Mouse (Mus musculus) kidney, embryonic 14.5 days (tissue): Measurements from ENCODE around the gene 1700001P01Rik. TPM values are rescaled to one million over a fixed set of nuclear protein-coding genes. Genes with fewer than 3 reads are reported as not detected.

Source experiments
- ATAC-seq: fragments of 200-750 bp; cut with Nextera tagmentation; 2 replicates; pipeline ENCODE4 v1.8.0; 2017; ENCODE audit warnings: moderate number of reproducible peaks, mild to moderate bottlenecking, moderate TSS enrichment, moderate library complexity; ENCODE audit not compliant: low FRiP score, low TSS enrichment
- H3K27ac ChIP-seq: fragments of 300-500 bp; sonication (generic); 2 replicates; pipeline ENCODE4 v1.5.1; 2014; ENCODE audit warnings: low read depth, mild to moderate bottlenecking, low read length, moderate library complexity, mixed read lengths
- H3K27me3 ChIP-seq: fragments of 300-500 bp; sonication (generic); 2 replicates; pipeline ENCODE4 v1.6.1; 2014; ENCODE audit warnings: mild to moderate bottlenecking, low read length; ENCODE audit not compliant: control insufficient read depth, insufficient read depth
- H3K36me3 ChIP-seq: fragments of 300-500 bp; sonication (generic); 2 replicates; pipeline ENCODE4 v1.6.1; 2014; ENCODE audit warnings: low read length, mixed read lengths; ENCODE audit not compliant: control insufficient read depth, insufficient read depth
- H3K4me1 ChIP-seq: fragments of 300-500 bp; sonication (generic); 2 replicates; pipeline ENCODE4 v1.6.1; 2014; ENCODE audit warnings: low read length, mixed read lengths; ENCODE audit not compliant: control insufficient read depth, insufficient read depth
- H3K4me2 ChIP-seq: fragments of 300-500 bp; sonication (generic); replicated peaks from 2 replicates; pipeline ENCODE4 v1.6.1; 2014; ENCODE audit warnings: low read depth, mild to moderate bottlenecking, low read length
- H3K4me3 ChIP-seq: fragments of 300-500 bp; sonication (generic); 2 replicates; pipeline ENCODE4 v1.5.1; 2014; ENCODE audit warnings: mild to moderate bottlenecking, low read length
- H3K9ac ChIP-seq: fragments of 300-500 bp; sonication (generic); 2 replicates; pipeline ENCODE4 v1.6.1; 2014; ENCODE audit warnings: low read depth, mild to moderate bottlenecking, low read length, moderate library complexity
- H3K9me3 ChIP-seq: fragments of 300-500 bp; sonication (generic); 2 replicates; pipeline ENCODE4 v1.6.1; 2016; ENCODE audit warnings: low read length; ENCODE audit not compliant: control insufficient read depth
- WGBS: fragments of 180-500 bp; shearing (Covaris S2); extraction: QIAGEN DNeasy Blood & Tissue Kit; methylation state at CpG from one replicate; pipeline ENCODE4 v1.1.7; 2014; 5-methylcytosine and 5-hydroxymethylcytosine counted together
- polyA plus RNA-seq: library from polyadenylated mRNA; unstranded; fragments of >200 nt; fragmentation: Nextera tagmentation; extraction: Ambion mirVana; gene quantifications from 2 replicates; pipeline ENCODE4 v1.2.1, GENCODE M21; 2014

The 1700001P01Rik gene
- polyA plus RNA-seq, 1 experiment from 2014 or later = not detected

DNA sequence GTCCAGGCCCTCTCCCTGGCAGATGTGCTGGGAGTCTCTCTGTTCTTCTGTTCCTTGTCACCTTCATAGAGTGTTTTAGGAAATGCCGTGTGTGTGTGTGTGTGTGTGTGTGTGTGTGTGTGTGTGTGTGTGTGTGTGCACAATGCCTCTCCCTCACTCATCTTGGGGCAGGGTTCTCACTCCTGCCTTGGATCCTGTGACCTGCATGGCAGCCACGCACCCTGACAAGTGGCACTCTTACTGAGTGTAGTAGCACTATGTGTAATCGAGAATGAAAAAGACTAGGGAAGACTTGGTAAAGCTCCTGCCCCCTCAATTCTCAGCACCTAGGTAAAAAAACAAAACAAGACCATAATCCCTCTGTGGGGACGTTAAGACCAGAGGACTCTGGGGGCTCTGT is 43.4 kb upstream of the 1700001P01Rik start:
- Histone ChIP-seq H3K36me3 (peaks cover 55% of the 10 kb centered on the region), H3K27ac (no peak overlapping the region), H3K9ac (no peak overlapping the region), H3K9me3 (no peaks in the 10 kb centered on the region), H3K4me1 (peaks cover 52% of the 10 kb centered on the region), H3K27me3 (no peaks in the 10 kb centered on the region), H3K4me3 (no peak overlapping the region), H3K4me2 (no peak overlapping the region)
- no peak for ATAC-seq
- WGBS = 60% methylated on average over 4 of the region's 4 CpGs

DNA sequence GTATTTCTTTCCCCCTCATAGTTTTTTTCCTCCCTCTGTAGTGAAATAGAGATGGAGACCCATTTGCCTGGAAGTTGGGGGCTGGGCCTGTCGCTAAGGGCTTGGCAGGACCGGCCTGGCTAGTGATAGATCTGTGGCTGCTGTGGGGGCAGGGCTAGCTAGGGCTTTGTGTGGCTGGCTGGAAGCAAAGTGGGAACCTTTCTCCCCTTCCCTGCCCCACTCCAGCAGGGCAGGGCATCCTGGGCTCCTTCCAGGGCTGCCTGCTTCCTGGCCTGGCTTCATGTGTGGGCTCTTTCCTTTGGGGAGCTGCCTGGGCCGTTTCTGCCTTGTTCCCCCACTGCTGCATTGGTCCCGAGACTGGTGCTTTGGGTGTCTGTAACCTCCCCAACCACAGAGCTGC is 42.9 kb upstream of the 1700001P01Rik start:
- WGBS = 15% methylated on average over 4 of the region's 4 CpGs
- Histone ChIP-seq H3K9me3 (no peaks in the 10 kb centered on the region), H3K9ac (no peak overlapping the region), H3K36me3 (peaks cover 57% of the 10 kb centered on the region), H3K27ac (peak overlapping the region; percentile 17; the same call in 1 of the 2 replicates), H3K4me2 (no peak overlapping the region), H3K27me3 (no peaks in the 10 kb centered on the region), H3K4me1 (peaks cover 57% of the 10 kb centered on the region), H3K4me3 (no peak overlapping the region)
- ATAC-seq = no peak

DNA sequence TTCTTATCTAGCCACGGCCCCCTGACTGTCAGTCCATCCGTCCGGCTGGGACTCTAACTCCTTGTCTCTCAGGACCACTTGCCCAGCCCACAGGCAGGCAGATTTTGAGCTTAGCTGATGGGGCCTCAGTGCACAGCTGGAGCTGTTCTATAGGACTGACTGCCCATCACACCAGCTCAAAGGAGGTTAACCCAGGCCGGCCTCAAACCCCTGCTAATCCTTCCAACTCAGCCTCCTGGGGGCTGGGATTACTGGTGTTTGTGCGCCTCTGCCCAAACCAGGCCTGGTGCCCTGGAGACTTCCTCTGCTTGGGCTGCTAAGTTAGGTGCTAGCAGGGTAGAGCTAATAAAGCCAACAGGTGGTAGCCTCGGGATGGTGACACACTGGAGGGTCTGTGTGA is 42.3 kb upstream of the 1700001P01Rik start:
- 65% methylated on average over 6 of the region's 6 CpGs for WGBS
- ATAC-seq = no peak
- H3K4me2 ChIP-seq = no peak overlapping the region
- no peak overlapping the region for H3K4me3 ChIP-seq
- peaks cover 58% of the 10 kb centered on the region for H3K36me3 ChIP-seq
- no peak overlapping the region for H3K9ac ChIP-seq
- peaks cover 60% of the 10 kb centered on the region for H3K4me1 ChIP-seq
- no peaks in the 10 kb centered on the region for H3K9me3 ChIP-seq
- H3K27me3 ChIP-seq = no peaks in the 10 kb centered on the region
- no peak overlapping the region for H3K27ac ChIP-seq

GRCm38 (mm10) chr11:97817379-97817778 is 41.7 kb upstream of the 1700001P01Rik start:
- H3K36me3 ChIP-seq = peaks cover 55% of the 10 kb centered on the region
- WGBS = 32% methylated on average over 5 of the region's 5 CpGs
- H3K4me1 ChIP-seq = peaks cover 64% of the 10 kb centered on the region
- peak overlapping the region; percentile 51; the same call in 1 of the 2 replicates for H3K27ac ChIP-seq
- ATAC-seq = no peak
- no peak overlapping the region for H3K9ac ChIP-seq
- no peaks in the 10 kb centered on the region for H3K9me3 ChIP-seq
- H3K27me3 ChIP-seq = no peaks in the 10 kb centered on the region
- H3K4me2 ChIP-seq = no peak overlapping the region
- H3K4me3 ChIP-seq = no peak overlapping the region

GRCm38 (mm10) chr11:97816916-97817315 is 41.2 kb upstream of the 1700001P01Rik start:
- Histone ChIP-seq H3K4me2 (no peak overlapping the region), H3K27me3 (no peaks in the 10 kb centered on the region), H3K9me3 (no peaks in the 10 kb centered on the region), H3K36me3 (peaks cover 55% of the 10 kb centered on the region), H3K27ac (peak overlapping the region; percentile 51; the same call in 1 of the 2 replicates), H3K4me3 (no peak overlapping the region), H3K9ac (no peak overlapping the region), H3K4me1 (peaks cover 68% of the 10 kb centered on the region)
- no peak for ATAC-seq
- WGBS = 22% methylated on average over 9 of the region's 9 CpGs

GRCm38 (mm10) chr11:97816176-97816575 is 40.5 kb upstream of the 1700001P01Rik start:
- 80% methylated on average over 5 of the region's 5 CpGs for WGBS

GRCm38 (mm10) chr11:97815736-97816135 is 40.0 kb upstream of the 1700001P01Rik start:
- H3K27me3 ChIP-seq = no peaks in the 10 kb centered on the region
- ATAC-seq = no peak
- no peak overlapping the region for H3K27ac ChIP-seq
- H3K4me2 ChIP-seq = no peak overlapping the region
- 80% methylated on average over 11 of the region's 11 CpGs for WGBS
- H3K36me3 ChIP-seq = peaks cover 47% of the 10 kb centered on the region
- H3K9me3 ChIP-seq = no peaks in the 10 kb centered on the region
- no peak overlapping the region for H3K9ac ChIP-seq
- H3K4me1 ChIP-seq = peaks cover 76% of the 10 kb centered on the region
- no peak overlapping the region for H3K4me3 ChIP-seq

More at GRCm38 (mm10) chr11:97816176-97816575, 40.5 kb upstream of the 1700001P01Rik start:
- Histone ChIP-seq H3K4me1 (peaks cover 76% of the 10 kb centered on the region), H3K27ac (no peak overlapping the region), H3K9ac (no peak overlapping the region), H3K36me3 (peaks cover 52% of the 10 kb centered on the region), H3K4me3 (no peak overlapping the region), H3K27me3 (no peaks in the 10 kb centered on the region), H3K9me3 (no peaks in the 10 kb centered on the region), H3K4me2 (no peak overlapping the region)
- ATAC-seq = no peak

GRCm38 (mm10) chr11:97813746-97814515 is 38.2 kb upstream of the 1700001P01Rik start:
- H3K9ac ChIP-seq = no peak overlapping the region
- H3K4me3 ChIP-seq = no peak overlapping the region
- no peak overlapping the region for H3K4me2 ChIP-seq
- H3K27me3 ChIP-seq = no peaks in the 10 kb centered on the region
- H3K4me1 ChIP-seq = peaks cover 87% of the 10 kb centered on the region
- H3K27ac ChIP-seq = no peak overlapping the region
- no peak for ATAC-seq
- H3K36me3 ChIP-seq = peaks cover 49% of the 10 kb centered on the region
- WGBS = 58% methylated on average over 17 of the region's 17 CpGs
- H3K9me3 ChIP-seq = no peaks in the 10 kb centered on the region

- no peak overlapping the region for H3K4me2 ChIP-seq
- H3K4me1 ChIP-seq = peaks cover 87% of the 10 kb centered on the region
- WGBS = 53% methylated on average over 7 of the region's 7 CpGs
- ATAC-seq = no peak
- no peak overlapping the region for H3K9ac ChIP-seq
- peaks cover 43% of the 10 kb centered on the region for H3K36me3 ChIP-seq
- no peaks in the 10 kb centered on the region for H3K9me3 ChIP-seq
- no peak overlapping the region; the same call in 1 of the 2 replicates for H3K27ac ChIP-seq
- no peak overlapping the region for H3K4me3 ChIP-seq
- H3K27me3 ChIP-seq = no peaks in the 10 kb centered on the region
Measured at GRCm38 (mm10) chr11:97813085-97813484, 37.4 kb upstream of the 1700001P01Rik start.
